Mouse (Mus musculus): Measurements from ENCODE around the gene Smim13.

DNA sequence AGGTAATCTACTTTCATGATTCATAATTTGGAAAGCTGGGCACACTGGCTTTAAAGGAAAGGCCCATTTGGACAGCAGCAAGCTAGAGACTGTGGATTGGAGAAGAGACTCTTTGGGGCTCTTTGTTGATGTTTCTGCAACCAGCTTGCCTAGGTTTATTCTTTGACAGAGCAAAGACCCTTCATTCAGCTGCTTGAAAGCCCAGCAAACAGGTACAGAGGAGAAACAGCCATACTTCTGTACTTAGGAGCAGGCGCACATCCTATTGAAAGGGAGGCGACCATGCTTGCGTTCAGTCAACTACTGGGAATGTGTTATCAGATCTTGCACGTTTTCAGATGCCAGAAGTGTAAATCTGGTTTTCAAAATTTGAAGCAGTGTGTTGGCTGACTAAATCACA is 75.0 kb downstream of the Smim13 start:
- TF ChIP-seq POLR2A (IDR thresholded peaks at IDR 0.05; ENCODE audit: low read depth, low read length): no peak
- TF ChIP-seq CTCF (conservative IDR thresholded peaks at IDR 0.05; ENCODE audit: insufficient read depth, insufficient read length, low read depth, low read length): no peak

All from kidney, adult 2 months (tissue).